Mouse (Mus musculus): Measurements from ENCODE around the gene Irf5. TPM values are rescaled to one million over a fixed set of nuclear protein-coding genes. Genes with fewer than 3 reads are reported as not detected.

The Irf5 gene
- polyA plus RNA-seq, 1 experiment from 2014 or later = 8.5 TPM

- Histone ChIP-seq H3K27me3 (replicated peaks; ENCODE audit: control insufficient read depth, insufficient read depth, low read length) (peaks cover 15% of the 10 kb centered on the region), H3K4me1 (ENCODE audit: control insufficient read depth, insufficient read depth, low read length) (peaks cover 30% of the 10 kb centered on the region), H3K27ac (ENCODE audit: low read length) (peak overlapping the region; percentile 42), H3K4me2 (ENCODE audit: low read depth, low read length) (no peak overlapping the region), H3K9ac (ENCODE audit: low read depth, low read length) (no peak overlapping the region), H3K4me3 (ENCODE audit: low read length) (no peak overlapping the region), H3K36me3 (ENCODE audit: control insufficient read depth, insufficient read depth, low read length) (no peaks in the 10 kb centered on the region), H3K9me3 (ENCODE audit: control insufficient read depth, low read length) (no peaks in the 10 kb centered on the region)
- no peak for ATAC-seq
- 43% methylated on average over 6 of the region's 6 CpGs for WGBS
These were observed 2.4 kb upstream of the Irf5 start for GRCm38 (mm10) chr6:29524034-29524489.

- no peak for ATAC-seq
- WGBS = 72% methylated on average over 6 of the region's 6 CpGs
- Histone ChIP-seq H3K4me2 (ENCODE audit: low read depth, low read length) (no peak overlapping the region), H3K4me3 (ENCODE audit: low read length) (no peak overlapping the region), H3K27ac (ENCODE audit: low read length) (no peak overlapping the region), H3K9me3 (ENCODE audit: control insufficient read depth, low read length) (no peaks in the 10 kb centered on the region), H3K27me3 (replicated peaks; ENCODE audit: control insufficient read depth, insufficient read depth, low read length) (peaks cover 15% of the 10 kb centered on the region), H3K9ac (ENCODE audit: low read depth, low read length) (no peak overlapping the region), H3K36me3 (ENCODE audit: control insufficient read depth, insufficient read depth, low read length) (no peaks in the 10 kb centered on the region), H3K4me1 (ENCODE audit: control insufficient read depth, insufficient read depth, low read length) (peaks cover 36% of the 10 kb centered on the region)
These were observed 1.2 kb upstream of the Irf5 start for GRCm38 (mm10) chr6:29525256-29525655.

DNA sequence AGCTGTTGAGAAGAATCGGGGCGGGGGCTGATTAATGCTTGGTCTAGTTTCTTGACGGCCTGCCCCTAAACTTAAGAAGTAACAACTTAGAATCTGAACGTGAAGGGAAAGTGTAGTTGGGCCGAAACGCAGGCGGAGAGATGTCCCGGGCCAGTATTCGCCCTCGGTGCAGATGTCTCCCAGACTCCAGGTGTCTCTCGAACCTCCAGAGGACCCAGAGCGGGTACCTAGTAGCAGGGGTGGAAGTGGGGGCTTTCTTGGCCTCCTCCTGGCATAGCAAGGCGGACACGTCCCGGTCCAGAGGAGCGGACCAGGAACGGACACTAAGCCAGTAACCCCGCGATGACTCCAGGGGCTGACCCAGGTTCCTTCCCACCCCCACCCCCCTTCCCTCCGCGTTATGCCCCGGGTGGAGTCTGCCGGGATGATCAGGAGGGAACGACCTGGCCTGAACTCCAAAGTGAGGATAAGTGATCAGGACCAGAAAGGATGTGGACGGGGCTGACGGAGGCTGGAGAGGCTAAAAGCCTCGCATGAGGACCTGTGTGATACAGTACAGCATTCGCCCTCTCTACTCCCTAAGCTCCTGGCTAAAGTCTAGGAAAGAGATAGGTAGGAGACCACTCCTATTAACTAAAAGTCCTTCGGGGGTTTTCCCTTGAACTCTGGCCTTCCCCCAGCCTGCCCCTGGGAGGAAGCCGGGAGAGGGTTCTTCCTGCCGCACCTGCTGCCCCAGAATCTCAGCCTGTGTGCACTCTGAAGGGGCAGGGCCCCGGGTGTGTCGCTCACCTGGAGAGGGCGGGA, 1.1 kb downstream of the Irf5 start:
- 6% methylated on average over 34 of the region's 34 CpGs for WGBS
- no peak overlapping the region for H3K27ac ChIP-seq (ENCODE audit: low read length)
- peaks cover 36% of the 10 kb centered on the region for H3K4me1 ChIP-seq (ENCODE audit: control insufficient read depth, insufficient read depth, low read length)
- ATAC-seq = peak; percentile 74
- H3K4me3 ChIP-seq (ENCODE audit: low read length) = peak overlapping the region; percentile 66
- H3K9ac ChIP-seq (ENCODE audit: low read depth, low read length) = peak overlapping the region; percentile 68; the same call in 1 of the 2 replicates
- peaks cover 15% of the 10 kb centered on the region for H3K27me3 ChIP-seq (replicated peaks; ENCODE audit: control insufficient read depth, insufficient read depth, low read length)
- H3K36me3 ChIP-seq (ENCODE audit: control insufficient read depth, insufficient read depth, low read length) = no peaks in the 10 kb centered on the region
- H3K4me2 ChIP-seq (ENCODE audit: low read depth, low read length) = peak overlapping the region; percentile 99
- H3K9me3 ChIP-seq (ENCODE audit: control insufficient read depth, low read length) = no peaks in the 10 kb centered on the region

- peak overlapping the region; percentile 66 for H3K4me3 ChIP-seq (ENCODE audit: low read length)
- peaks cover 15% of the 10 kb centered on the region for H3K27me3 ChIP-seq (replicated peaks; ENCODE audit: control insufficient read depth, insufficient read depth, low read length)
- WGBS = 11% methylated on average over 8 of the region's 8 CpGs
- no peak overlapping the region for H3K27ac ChIP-seq (ENCODE audit: low read length)
- H3K4me1 ChIP-seq (ENCODE audit: control insufficient read depth, insufficient read depth, low read length) = peaks cover 32% of the 10 kb centered on the region
- 0 out of 2 replicates have a peak overlapping the region, but pooled peaks have one; percentile 68 for H3K9ac ChIP-seq (ENCODE audit: low read depth, low read length)
- H3K4me2 ChIP-seq (ENCODE audit: low read depth, low read length) = peak overlapping the region; percentile 99
- ATAC-seq = 0 out of 2 replicates have a peak, but pooled peaks have one; percentile 4
- H3K36me3 ChIP-seq (ENCODE audit: control insufficient read depth, insufficient read depth, low read length) = no peaks in the 10 kb centered on the region
- no peaks in the 10 kb centered on the region for H3K9me3 ChIP-seq (ENCODE audit: control insufficient read depth, low read length)
These were observed 1.7 kb downstream of the Irf5 start for GRCm38 (mm10) chr6:29528165-29528505.

DNA sequence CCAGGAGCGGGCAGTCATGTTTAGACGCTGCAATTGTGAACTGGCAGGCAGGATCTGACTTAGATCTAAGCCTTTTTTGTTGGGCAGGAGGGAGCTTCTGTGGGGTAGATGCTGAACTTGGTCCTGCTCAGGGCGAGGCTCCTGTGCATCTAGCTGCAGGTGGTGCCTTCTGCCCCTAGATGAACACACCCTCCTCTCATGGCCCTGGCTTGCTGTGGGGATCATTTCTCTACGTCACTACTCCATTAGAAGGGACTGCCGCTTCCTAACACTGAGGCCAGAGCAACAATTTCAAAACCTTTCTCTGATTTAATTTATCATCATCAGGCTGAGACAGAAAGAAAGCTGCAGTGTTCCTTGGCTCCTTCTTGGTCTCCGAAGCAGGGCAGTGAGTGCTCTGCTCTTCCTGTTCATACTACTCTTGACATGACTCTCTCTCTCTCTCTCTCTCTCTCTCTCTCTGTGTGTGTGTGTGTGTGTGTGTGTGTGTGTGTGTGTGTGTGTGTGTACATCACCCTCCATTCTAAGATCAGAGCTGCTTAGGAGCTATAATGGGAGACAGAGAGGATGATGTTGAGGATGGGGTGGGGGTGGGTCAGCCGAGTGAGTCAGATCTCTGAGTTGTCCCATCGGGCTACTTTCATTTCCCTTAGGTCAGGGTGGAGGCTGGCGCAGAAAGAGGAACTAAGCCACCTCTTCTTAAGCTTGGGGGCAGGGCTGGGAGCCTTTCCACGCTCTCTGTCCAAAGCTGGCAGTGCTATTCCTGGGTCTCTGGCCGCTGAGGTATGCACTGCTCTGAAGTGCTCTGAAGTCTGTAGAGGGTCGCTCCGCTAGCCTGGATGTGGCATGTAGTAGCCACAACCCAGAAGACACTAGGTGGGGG, 2.4 kb downstream of the Irf5 start:
- Histone ChIP-seq H3K9me3 (ENCODE audit: control insufficient read depth, low read length) (no peaks in the 10 kb centered on the region), H3K27ac (ENCODE audit: low read length) (no peak overlapping the region), H3K4me3 (ENCODE audit: low read length) (no peak overlapping the region; the same call in 1 of the 2 replicates), H3K36me3 (ENCODE audit: control insufficient read depth, insufficient read depth, low read length) (no peaks in the 10 kb centered on the region), H3K4me1 (ENCODE audit: control insufficient read depth, insufficient read depth, low read length) (peaks cover 29% of the 10 kb centered on the region), H3K27me3 (replicated peaks; ENCODE audit: control insufficient read depth, insufficient read depth, low read length) (peaks cover 15% of the 10 kb centered on the region), H3K9ac (ENCODE audit: low read depth, low read length) (no peak overlapping the region), H3K4me2 (ENCODE audit: low read depth, low read length) (0 out of 2 replicates have a peak overlapping the region, but pooled peaks have one; percentile 99)
- ATAC-seq = no peak
- WGBS = 33% methylated on average over 13 of the region's 13 CpGs

GRCm38 (mm10) chr6:29529444-29529820, 3.0 kb downstream of the Irf5 start:
- no peak for ATAC-seq
- Histone ChIP-seq H3K9me3 (ENCODE audit: control insufficient read depth, low read length) (no peaks in the 10 kb centered on the region), H3K4me3 (ENCODE audit: low read length) (no peak overlapping the region), H3K27ac (ENCODE audit: low read length) (no peak overlapping the region), H3K36me3 (ENCODE audit: control insufficient read depth, insufficient read depth, low read length) (no peaks in the 10 kb centered on the region), H3K4me1 (ENCODE audit: control insufficient read depth, insufficient read depth, low read length) (peaks cover 26% of the 10 kb centered on the region), H3K27me3 (replicated peaks; ENCODE audit: control insufficient read depth, insufficient read depth, low read length) (peaks cover 15% of the 10 kb centered on the region), H3K9ac (ENCODE audit: low read depth, low read length) (no peak overlapping the region), H3K4me2 (ENCODE audit: low read depth, low read length) (peak overlapping the region; percentile 8; the same call in 1 of the 2 replicates)
- 35% methylated on average over 2 of the region's 2 CpGs for WGBS

DNA sequence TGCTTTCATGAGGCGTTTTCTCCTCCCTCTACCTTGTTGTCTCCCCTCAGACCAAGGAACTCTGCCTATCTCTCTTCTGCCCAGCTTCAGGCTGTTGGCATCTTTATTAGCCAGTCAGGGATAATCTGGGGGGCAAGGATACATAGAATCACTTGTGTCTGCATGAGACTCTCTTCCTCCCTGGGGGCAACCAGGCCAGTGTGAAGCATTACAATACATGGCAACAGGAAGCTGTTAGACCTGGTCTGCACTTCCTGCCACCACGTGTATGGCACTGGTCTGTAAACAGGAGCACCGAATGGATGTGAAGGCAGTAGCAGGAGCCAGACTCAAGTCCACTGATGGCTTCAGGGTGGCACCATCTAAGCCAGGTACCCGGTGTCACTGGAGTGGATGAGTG, 3.6 kb downstream of the Irf5 start:
- Histone ChIP-seq H3K27me3 (replicated peaks; ENCODE audit: control insufficient read depth, insufficient read depth, low read length) (peaks cover 15% of the 10 kb centered on the region), H3K4me1 (ENCODE audit: control insufficient read depth, insufficient read depth, low read length) (peaks cover 26% of the 10 kb centered on the region), H3K27ac (ENCODE audit: low read length) (no peak overlapping the region), H3K36me3 (ENCODE audit: control insufficient read depth, insufficient read depth, low read length) (no peaks in the 10 kb centered on the region), H3K4me3 (ENCODE audit: low read length) (no peak overlapping the region), H3K9me3 (ENCODE audit: control insufficient read depth, low read length) (no peaks in the 10 kb centered on the region), H3K4me2 (ENCODE audit: low read depth, low read length) (no peak overlapping the region), H3K9ac (ENCODE audit: low read depth, low read length) (no peak overlapping the region)
- no peak for ATAC-seq
- 60% methylated on average over 4 of the region's 4 CpGs for WGBS

DNA sequence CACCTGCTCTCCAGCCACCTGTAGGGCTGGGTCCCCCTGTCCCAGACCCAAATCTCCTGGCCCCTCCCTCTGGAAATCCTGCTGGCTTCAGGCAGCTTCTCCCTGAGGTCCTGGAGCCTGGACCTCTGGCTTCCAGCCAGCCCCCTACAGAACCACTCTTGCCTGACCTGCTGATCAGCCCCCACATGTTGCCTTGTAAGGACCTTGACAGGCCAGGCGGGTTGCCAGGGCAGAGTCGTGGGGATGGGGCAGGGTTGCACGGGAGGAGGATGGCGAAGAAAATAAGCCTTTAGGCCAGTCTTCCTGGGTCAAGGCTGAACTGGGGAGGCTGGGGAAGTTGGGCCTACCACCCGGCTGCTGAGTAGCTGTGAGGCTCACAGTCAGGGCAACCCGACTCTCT, 8.9 kb downstream of the Irf5 start:
- ATAC-seq = no peak
- Histone ChIP-seq H3K9me3 (ENCODE audit: control insufficient read depth, low read length) (no peaks in the 10 kb centered on the region), H3K4me1 (ENCODE audit: control insufficient read depth, insufficient read depth, low read length) (no peaks in the 10 kb centered on the region), H3K36me3 (ENCODE audit: control insufficient read depth, insufficient read depth, low read length) (no peaks in the 10 kb centered on the region; the same call in 1 of the 2 replicates), H3K9ac (ENCODE audit: low read depth, low read length) (no peak overlapping the region), H3K4me2 (ENCODE audit: low read depth, low read length) (no peak overlapping the region), H3K27ac (ENCODE audit: low read length) (no peak overlapping the region), H3K27me3 (replicated peaks; ENCODE audit: control insufficient read depth, insufficient read depth, low read length) (no peaks in the 10 kb centered on the region), H3K4me3 (ENCODE audit: low read length) (no peak overlapping the region)
- 68% methylated on average over 6 of the region's 6 CpGs for WGBS

DNA sequence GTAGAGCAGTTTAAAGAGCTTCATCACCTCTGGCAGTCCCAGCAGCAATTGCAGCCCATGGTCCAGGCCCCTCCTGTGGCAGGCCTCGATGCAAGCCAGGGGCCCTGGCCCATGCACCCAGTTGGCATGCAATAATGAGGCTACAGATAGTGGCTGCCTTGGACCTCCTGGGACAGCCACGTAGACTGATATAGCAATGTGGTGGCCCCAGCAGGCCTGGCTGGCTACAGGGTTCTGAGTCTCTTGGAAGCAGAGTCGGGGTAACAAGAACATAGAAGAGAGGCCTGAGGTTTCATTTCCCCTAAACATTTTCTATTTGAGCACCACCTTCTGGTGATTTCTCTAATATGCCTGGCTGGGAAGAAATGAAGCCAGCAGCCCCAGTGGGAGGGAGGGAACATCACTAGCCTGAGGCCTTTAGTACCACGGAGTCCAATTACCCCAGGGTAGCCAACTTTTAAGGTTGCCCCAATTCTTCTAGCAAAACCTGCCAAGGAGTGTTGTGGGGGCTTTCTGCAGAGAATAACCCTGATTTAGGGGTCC, 10.3 kb downstream of the Irf5 start:
- ATAC-seq = no peak
- Histone ChIP-seq H3K4me1 (ENCODE audit: control insufficient read depth, insufficient read depth, low read length) (no peaks in the 10 kb centered on the region), H3K27me3 (replicated peaks; ENCODE audit: control insufficient read depth, insufficient read depth, low read length) (no peaks in the 10 kb centered on the region), H3K36me3 (ENCODE audit: control insufficient read depth, insufficient read depth, low read length) (peaks cover 7% of the 10 kb centered on the region; the same call in 1 of the 2 replicates), H3K27ac (ENCODE audit: low read length) (no peak overlapping the region), H3K9ac (ENCODE audit: low read depth, low read length) (no peak overlapping the region), H3K4me2 (ENCODE audit: low read depth, low read length) (no peak overlapping the region), H3K4me3 (ENCODE audit: low read length) (no peak overlapping the region), H3K9me3 (ENCODE audit: control insufficient read depth, low read length) (no peaks in the 10 kb centered on the region)
- WGBS = 77% methylated on average over 4 of the region's 4 CpGs

All from intestine, embryonic 16.5 days (tissue).